Mouse (Mus musculus) forebrain, embryonic 10.5 days (tissue): ENCODE measurements at regions not wholly inside any gene's neighbourhood (a gene's known extent, or its start where the extent isn't known, plus 50 kb on each side); places are given as distances from the start of the nearest gene placed in this dataset.

Experiments used
- DNase-seq: peaks from one replicate; pipeline ENCODE4 v3.0.0-alpha.2; 2017; ENCODE audit warnings: low spot score; ENCODE audit errors: extremely low spot score
- H3K27ac ChIP-seq: fragments of 300-500 bp; sonication (generic); 2 replicates; pipeline ENCODE4 v1.5.1; 2016; ENCODE audit warnings: mild to moderate bottlenecking
- H3K27me3 ChIP-seq: fragments of 300-500 bp; sonication (generic); 2 replicates; pipeline ENCODE4 v1.6.1; 2016; ENCODE audit warnings: mild to moderate bottlenecking; ENCODE audit not compliant: poor library complexity, severe bottlenecking
- H3K36me3 ChIP-seq: fragments of 300-500 bp; sonication (generic); replicated peaks from 2 replicates; pipeline ENCODE4 v1.6.1; 2016; ENCODE audit warnings: mild to moderate bottlenecking, moderate library complexity
- H3K4me1 ChIP-seq: fragments of 300-500 bp; sonication (generic); 2 replicates; pipeline ENCODE4 v1.6.1; 2016
- H3K4me3 ChIP-seq: fragments of 300-500 bp; sonication (generic); 2 replicates; pipeline ENCODE4 v1.5.1; 2016; ENCODE audit warnings: mild to moderate bottlenecking, moderate library complexity
- H3K9me3 ChIP-seq: fragments of 300-500 bp; sonication (generic); 2 replicates; pipeline ENCODE4 v1.6.1; 2016; ENCODE audit warnings: mild to moderate bottlenecking, moderate library complexity
- WGBS: fragments of 180-500 bp; shearing (Covaris S2); methylation state at CpG from one replicate; pipeline ENCODE4 v1.1.7; 2016; 5-methylcytosine and 5-hydroxymethylcytosine counted together

DNA sequence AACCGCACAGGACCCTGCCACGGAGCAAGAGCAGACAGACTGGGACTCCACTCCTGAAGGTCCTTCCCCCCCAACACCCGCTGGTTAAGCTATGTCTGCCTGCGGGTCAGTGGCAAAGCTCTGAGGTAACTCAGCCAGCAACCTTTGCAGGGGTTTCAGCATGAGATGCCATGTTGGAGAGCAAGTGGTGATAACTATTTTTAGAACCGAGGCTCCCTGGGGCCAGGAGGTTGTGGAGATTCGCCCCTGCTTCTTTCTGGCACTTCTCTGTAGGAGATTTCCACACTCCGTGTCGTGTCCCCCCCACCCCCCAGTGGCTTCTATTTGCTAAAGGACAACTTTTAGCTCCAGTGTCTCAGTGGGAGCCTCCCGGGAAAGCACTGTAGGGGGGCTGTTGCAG is 90.7 kb upstream of the Prickle1 start:
- WGBS: 59% methylated on average over 9 of the region's 9 CpGs
- Histone ChIP-seq H3K27ac (no peak overlapping the region), H3K4me1 (no peaks in the 10 kb centered on the region), H3K9me3 (no peaks in the 10 kb centered on the region), H3K27me3 (no peaks in the 10 kb centered on the region), H3K4me3 (no peak overlapping the region), H3K36me3 (no peaks in the 10 kb centered on the region)
- DNase-seq: no peak

DNA sequence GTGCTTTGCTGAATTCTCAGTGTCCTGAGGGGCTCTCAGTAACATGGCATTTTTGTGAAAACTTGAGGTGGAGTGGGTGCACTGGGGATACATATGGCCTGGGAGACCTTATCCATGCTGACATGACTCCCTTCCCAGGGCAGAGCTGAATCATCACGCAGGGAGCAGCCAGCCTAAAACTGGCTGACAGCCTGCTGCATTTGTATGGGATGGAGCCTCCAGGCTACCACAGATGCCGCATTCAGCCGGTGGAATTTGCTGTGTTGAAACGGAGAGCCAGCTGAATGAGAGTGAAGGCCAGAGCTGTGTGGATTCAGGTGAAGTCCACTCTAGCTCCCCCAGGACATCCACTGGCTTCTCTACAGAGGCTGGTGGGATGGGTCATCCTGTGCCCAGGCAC is 85.9 kb upstream of the Prickle1 start:
- no peak overlapping the region for H3K27ac ChIP-seq
- no peaks in the 10 kb centered on the region for H3K27me3 ChIP-seq
- H3K4me1 ChIP-seq: no peaks in the 10 kb centered on the region
- no peaks in the 10 kb centered on the region for H3K36me3 ChIP-seq
- 75% methylated on average over 4 of the region's 4 CpGs for WGBS
- DNase-seq: no peak
- no peaks in the 10 kb centered on the region for H3K9me3 ChIP-seq
- no peak overlapping the region for H3K4me3 ChIP-seq

DNA sequence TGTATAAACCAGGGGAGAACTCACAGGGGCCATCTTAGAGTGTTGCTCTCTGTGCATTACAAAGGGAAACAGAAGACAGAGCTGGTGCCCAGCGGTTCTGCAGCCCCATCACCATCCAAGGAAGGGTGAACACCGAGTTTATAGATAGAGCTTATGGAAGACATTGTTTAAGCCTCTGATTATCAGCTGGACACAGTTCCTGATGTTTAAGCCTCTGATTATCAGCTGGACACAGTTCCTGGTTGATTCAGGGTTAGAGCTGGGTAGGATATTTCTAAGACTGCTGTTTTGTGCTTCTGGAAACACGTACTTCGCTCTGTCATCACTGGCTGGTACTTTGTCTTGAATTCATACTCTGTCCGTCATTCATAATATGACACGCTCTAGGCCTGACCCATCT is 79.9 kb upstream of the Prickle1 start:
- H3K4me3 ChIP-seq: no peak overlapping the region
- H3K36me3 ChIP-seq: no peaks in the 10 kb centered on the region
- no peak overlapping the region for H3K27ac ChIP-seq
- H3K27me3 ChIP-seq: no peaks in the 10 kb centered on the region
- H3K4me1 ChIP-seq: peaks cover 6% of the 10 kb centered on the region
- DNase-seq: no peak
- no peaks in the 10 kb centered on the region for H3K9me3 ChIP-seq
- 97% methylated on average over 6 of the region's 6 CpGs for WGBS

DNA sequence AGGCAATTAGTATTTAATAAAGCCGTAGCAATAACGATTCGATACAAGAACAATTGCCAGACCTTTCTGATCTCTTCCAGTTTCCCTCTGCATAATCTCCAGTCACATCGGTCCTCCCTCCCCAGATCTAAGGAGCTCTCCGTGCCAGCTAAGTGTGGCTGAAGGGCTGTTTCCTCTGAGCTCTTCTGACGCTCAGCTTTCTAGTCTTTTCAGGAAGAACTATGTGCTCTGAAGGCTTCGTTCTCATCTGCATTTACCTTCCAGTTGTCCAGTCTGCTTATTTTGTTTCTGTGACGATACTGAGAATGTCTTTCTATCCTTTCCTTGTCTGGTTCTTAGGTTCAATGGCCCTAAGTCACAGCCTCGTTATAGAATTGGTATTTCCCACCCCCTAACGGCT is 78.3 kb upstream of the Prickle1 start:
- DNase-seq: no peak
- peaks cover 6% of the 10 kb centered on the region for H3K4me1 ChIP-seq
- H3K36me3 ChIP-seq: no peaks in the 10 kb centered on the region
- WGBS: 73% methylated on average over 10 of the region's 10 CpGs
- H3K27me3 ChIP-seq: no peaks in the 10 kb centered on the region
- no peak overlapping the region for H3K27ac ChIP-seq
- H3K9me3 ChIP-seq: no peaks in the 10 kb centered on the region
- H3K4me3 ChIP-seq: no peak overlapping the region

DNA sequence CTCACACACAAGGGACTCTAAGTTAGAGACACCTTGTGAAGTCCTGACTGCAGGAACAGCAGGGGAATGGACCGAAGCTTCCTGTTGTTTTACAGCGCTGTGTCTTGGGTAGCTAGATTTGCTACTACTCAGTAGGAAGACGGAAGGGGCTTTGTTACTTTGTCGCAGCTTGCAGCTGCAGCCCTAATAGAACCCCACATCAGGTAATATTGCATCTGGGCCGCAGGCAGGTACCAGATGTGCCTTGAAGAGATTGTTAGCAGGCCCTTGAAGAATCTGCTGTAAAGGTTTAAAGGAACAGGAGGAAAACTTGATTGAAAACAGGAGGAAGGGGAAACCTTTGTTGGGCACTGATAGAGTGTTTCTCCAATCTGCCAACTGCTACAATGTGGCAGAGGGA is 68.2 kb upstream of the Prickle1 start:
- Histone ChIP-seq H3K4me3 (no peak overlapping the region), H3K9me3 (peaks cover 6% of the 10 kb centered on the region; the same call in 1 of the 2 replicates), H3K27ac (no peak overlapping the region), H3K27me3 (no peaks in the 10 kb centered on the region), H3K4me1 (0 out of 2 replicates have a peak, but pooled peaks cover 3% of the 10 kb centered on the region), H3K36me3 (no peaks in the 10 kb centered on the region)
- 59% methylated on average over 5 of the region's 5 CpGs for WGBS
- no peak for DNase-seq

DNA sequence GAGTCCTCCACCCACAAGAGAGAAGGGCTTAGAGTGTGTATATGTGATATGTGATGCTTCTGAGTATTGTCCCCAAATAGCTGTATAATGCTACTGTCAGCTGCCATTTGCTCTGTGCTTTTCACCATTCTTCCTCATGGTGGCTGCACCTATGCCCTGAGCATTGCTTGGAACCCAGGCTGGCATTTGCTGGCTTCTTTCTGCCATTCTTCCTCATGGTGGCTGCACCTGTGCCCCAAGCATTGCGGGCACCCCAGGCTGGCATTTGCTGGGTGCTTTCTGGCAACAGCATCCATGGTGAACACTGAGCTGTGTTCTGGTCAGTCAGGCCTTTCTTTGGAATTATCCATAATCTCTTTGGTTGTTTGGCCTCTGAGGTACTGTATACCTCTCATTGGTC is 66.9 kb upstream of the Prickle1 start:
- no peak overlapping the region for H3K4me3 ChIP-seq
- H3K4me1 ChIP-seq: 0 out of 2 replicates have a peak, but pooled peaks cover 3% of the 10 kb centered on the region
- H3K36me3 ChIP-seq: no peaks in the 10 kb centered on the region
- no peak for DNase-seq
- no peak overlapping the region for H3K27ac ChIP-seq
- WGBS: 94% methylated on average over 1 of the region's 1 CpGs
- no peaks in the 10 kb centered on the region for H3K27me3 ChIP-seq
- H3K9me3 ChIP-seq: peaks cover 6% of the 10 kb centered on the region; the same call in 1 of the 2 replicates

DNA sequence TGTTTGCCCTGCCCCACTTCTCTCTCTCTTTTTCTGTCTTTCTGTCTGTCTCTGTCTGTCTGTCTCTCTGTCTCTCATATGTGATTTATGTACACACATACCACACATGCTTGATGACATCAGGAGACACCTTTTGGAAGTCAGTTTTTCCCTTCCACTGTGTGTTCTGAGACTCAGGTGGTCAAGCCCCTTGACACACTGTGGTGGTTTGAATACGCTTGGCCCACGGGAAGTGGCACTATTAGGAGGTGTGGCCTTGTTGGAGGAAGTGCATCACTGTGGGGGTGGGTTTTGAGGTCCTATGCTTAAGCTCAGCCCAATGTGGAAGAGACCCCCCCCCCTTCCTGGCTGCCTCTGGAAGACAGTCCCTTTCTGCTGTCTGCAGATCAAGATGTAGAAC is 66.1 kb upstream of the Prickle1 start:
- H3K4me1 ChIP-seq: 0 out of 2 replicates have a peak, but pooled peaks cover 3% of the 10 kb centered on the region
- no peaks in the 10 kb centered on the region for H3K36me3 ChIP-seq
- no peak for DNase-seq
- 92% methylated on average over 2 of the region's 2 CpGs for WGBS
- H3K27ac ChIP-seq: no peak overlapping the region
- no peaks in the 10 kb centered on the region for H3K27me3 ChIP-seq
- peaks cover 6% of the 10 kb centered on the region; the same call in 1 of the 2 replicates for H3K9me3 ChIP-seq
- H3K4me3 ChIP-seq: no peak overlapping the region

DNA sequence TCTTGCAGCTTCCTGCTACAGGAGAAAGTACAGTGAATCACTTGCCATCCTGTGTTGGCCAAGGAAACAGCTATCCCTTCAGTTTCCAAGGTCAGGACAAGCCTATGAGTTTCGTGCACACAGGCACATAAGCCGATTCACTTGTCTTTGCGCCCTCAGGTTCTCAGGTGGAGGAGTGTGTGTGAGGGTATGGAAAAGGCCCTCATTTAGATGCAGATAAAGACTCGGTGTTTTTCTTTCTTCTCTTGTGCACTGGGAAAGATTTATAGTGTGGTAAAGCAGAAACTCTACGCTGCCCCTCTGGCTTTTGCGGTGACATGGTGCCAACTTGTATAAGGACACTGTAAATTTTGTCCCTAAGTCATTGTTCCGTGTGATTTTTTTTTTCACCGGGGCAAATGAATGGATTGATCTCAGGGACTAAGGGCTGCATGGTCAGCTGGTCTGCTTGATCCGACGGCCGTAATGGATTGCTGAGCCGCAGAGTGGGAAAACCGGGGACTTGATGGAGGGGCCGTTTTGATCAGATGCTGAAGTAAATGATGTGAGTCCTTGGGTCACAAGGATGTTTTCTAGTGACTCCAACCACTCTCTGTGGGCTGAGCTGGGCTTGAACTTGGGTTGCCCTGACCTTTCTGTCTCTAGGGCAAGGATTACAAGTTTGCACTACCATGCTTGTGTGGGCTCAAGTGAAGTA is 65.4 kb upstream of the Prickle1 start:
- H3K27me3 ChIP-seq: no peaks in the 10 kb centered on the region
- H3K9me3 ChIP-seq: peaks cover 6% of the 10 kb centered on the region; the same call in 1 of the 2 replicates
- H3K4me1 ChIP-seq: 0 out of 2 replicates have a peak, but pooled peaks cover 3% of the 10 kb centered on the region
- H3K36me3 ChIP-seq: no peaks in the 10 kb centered on the region
- H3K4me3 ChIP-seq: no peak overlapping the region
- no peak overlapping the region for H3K27ac ChIP-seq
- 93% methylated on average over 14 of the region's 14 CpGs for WGBS
- DNase-seq: no peak

DNA sequence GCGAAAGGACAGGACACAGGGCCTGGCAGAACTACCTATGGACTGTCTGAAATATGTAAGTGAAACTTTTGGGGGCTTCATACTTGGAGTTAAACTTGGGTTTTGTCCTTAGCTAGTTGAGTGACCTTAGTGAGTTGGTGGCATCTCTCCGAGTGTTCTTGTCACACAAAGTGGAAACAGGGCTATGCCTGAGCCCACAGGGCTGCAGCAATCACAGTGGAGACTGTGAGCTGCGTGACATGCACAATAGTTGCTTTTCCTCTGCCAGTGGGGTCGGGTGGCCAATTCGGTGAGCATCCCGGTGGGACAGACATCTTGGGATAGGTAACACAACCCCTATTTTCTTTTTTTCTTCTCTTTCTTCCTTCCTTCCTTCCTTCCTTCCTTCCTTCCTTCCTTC is 61.5 kb upstream of the Prickle1 start:
- DNase-seq: no peak
- Histone ChIP-seq H3K36me3 (no peaks in the 10 kb centered on the region), H3K9me3 (peaks cover 6% of the 10 kb centered on the region; the same call in 1 of the 2 replicates), H3K27ac (no peak overlapping the region), H3K27me3 (no peaks in the 10 kb centered on the region), H3K4me3 (no peak overlapping the region), H3K4me1 (no peaks in the 10 kb centered on the region)
- WGBS: 92% methylated on average over 6 of the region's 6 CpGs

DNA sequence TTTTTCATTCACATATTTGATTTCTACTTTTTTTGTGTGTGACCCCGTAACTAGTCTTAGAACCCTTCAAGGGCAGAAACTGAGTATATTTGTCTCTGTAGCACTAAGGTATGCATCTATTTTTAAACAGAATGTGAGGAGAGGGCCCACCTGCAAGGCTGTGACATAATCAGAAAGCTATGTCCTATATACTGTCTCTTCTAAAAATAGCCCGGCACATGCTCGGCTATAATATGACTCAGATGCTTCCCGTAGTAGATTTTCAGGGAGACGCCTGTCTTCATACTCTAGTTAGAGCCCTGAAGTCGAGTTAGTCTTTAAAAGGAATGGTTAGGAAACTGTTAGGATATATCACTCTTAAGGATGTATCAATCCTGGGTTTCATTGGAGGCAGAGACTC is 61.0 kb upstream of the Prickle1 start:
- 86% methylated on average over 6 of the region's 6 CpGs for WGBS
- Histone ChIP-seq H3K9me3 (peaks cover 4% of the 10 kb centered on the region; the same call in 1 of the 2 replicates), H3K4me1 (no peaks in the 10 kb centered on the region), H3K36me3 (no peaks in the 10 kb centered on the region), H3K4me3 (no peak overlapping the region), H3K27ac (no peak overlapping the region), H3K27me3 (no peaks in the 10 kb centered on the region)
- DNase-seq: no peak

DNA sequence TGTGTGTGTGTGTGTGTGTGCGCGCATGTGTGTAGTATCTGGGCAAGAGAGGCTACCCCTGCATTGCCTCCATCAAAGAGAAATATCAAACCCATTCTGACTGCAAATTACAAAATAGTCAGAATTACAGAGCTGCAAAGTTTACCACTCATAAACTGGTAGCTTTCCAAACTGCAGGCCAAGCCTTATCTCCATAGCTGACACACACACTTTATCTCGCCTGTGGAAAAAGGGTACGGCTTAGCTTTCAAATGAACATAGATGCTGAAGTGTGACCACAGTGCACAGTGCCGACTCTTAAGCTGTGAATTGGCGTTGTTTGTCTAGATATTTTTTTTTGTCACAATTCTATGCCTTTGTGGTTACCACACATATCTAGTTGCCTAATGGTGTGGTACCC is 60.1 kb upstream of the Prickle1 start:
- H3K36me3 ChIP-seq: no peaks in the 10 kb centered on the region
- H3K4me1 ChIP-seq: peaks cover 7% of the 10 kb centered on the region
- no peaks in the 10 kb centered on the region for H3K27me3 ChIP-seq
- no peak overlapping the region for H3K27ac ChIP-seq
- WGBS: 94% methylated on average over 6 of the region's 6 CpGs
- no peak overlapping the region for H3K4me3 ChIP-seq
- no peaks in the 10 kb centered on the region for H3K9me3 ChIP-seq
- no peak for DNase-seq

DNA sequence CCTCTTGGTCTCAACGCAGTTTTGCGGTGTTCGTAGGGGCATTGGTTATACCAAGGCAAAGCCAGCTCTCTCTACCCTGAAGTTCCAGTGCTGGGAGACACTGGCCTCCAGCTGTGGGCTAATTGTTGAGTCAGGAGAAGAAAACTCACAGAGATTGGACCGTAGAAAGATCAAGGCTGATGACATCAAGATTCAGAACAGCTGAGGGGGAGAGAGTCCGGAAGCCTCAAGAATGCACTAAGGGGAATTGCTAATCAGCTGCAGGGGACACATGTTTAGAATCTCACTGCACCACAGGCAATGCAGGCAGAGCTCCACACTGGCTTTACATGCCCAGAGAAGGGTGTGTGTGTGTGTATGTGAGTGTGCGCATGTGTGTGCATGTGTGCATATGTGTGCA is 59.6 kb upstream of the Prickle1 start:
- no peak for DNase-seq
- 82% methylated on average over 6 of the region's 6 CpGs for WGBS
- no peak overlapping the region for H3K27ac ChIP-seq
- H3K4me1 ChIP-seq: peaks cover 12% of the 10 kb centered on the region
- no peaks in the 10 kb centered on the region for H3K27me3 ChIP-seq
- H3K9me3 ChIP-seq: no peaks in the 10 kb centered on the region
- H3K36me3 ChIP-seq: no peaks in the 10 kb centered on the region
- H3K4me3 ChIP-seq: no peak overlapping the region

DNA sequence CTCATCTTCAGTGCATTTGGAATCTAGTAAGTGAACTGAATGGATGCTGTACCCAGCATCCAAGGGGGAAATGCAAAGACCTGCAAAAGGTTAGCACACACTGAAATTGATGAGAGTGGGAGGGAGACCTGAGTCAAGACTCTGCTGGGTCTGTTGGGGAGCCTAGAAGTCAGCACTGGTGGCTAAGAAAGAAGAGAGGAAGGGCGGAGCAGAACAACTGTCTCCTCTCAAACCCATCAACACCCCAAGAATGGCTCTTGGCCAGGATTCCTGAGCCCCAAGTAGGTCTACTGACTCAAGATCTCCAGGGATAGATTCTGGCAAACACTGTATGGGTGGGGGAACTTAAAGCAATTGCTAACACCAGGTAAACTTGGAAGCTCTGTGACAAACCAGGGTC is 57.7 kb upstream of the Prickle1 start:
- 91% methylated on average over 1 of the region's 1 CpGs for WGBS

More for the DNA sequence above, 57.7 kb upstream of the Prickle1 start:
- no peak for DNase-seq
- Histone ChIP-seq H3K27me3 (no peaks in the 10 kb centered on the region), H3K9me3 (no peaks in the 10 kb centered on the region), H3K4me3 (no peak overlapping the region), H3K36me3 (no peaks in the 10 kb centered on the region), H3K27ac (no peak overlapping the region), H3K4me1 (peaks cover 15% of the 10 kb centered on the region)
